Mouse (Mus musculus) ES-Bruce4 (cell line): Measurements from ENCODE around the gene Nppb.

Source experiments
- CTCF ChIP-seq: IDR thresholded peaks from one replicate; pipeline ENCODE4 v1.8.1; 2011; ENCODE audit warnings: low read depth, low read length
- EP300 ChIP-seq: IDR thresholded peaks from 2 replicates; pipeline ENCODE4 v1.6.1; 2011; ENCODE audit warnings: low read depth, low read length; ENCODE audit not compliant: insufficient read depth
- POLR2A ChIP-seq: IDR thresholded peaks from one replicate; pipeline ENCODE4 v1.8.1; 2011; ENCODE audit warnings: low read length; ENCODE audit not compliant: insufficient read depth

- TF ChIP-seq EP300: no peak
- TF ChIP-seq CTCF: no peak
- TF ChIP-seq POLR2A: no peak
These were observed 16.3 kb downstream of the Nppb start for GRCm38 (mm10) chr4:148001866-148002265.
